Mouse (Mus musculus) liver, embryonic 15.5 days (tissue): Measurements from ENCODE around the gene Ap1s3. TPM values are rescaled to one million over a fixed set of nuclear protein-coding genes. Genes with fewer than 3 reads are reported as not detected.

Experiments used
- ATAC-seq: fragments of 200-750 bp; cut with Nextera tagmentation; 2 replicates; pipeline ENCODE4 v1.8.0; 2017; ENCODE audit warnings: moderate number of reproducible peaks, mild to moderate bottlenecking, moderate library complexity; ENCODE audit not compliant: insufficient read depth
- H3K27ac ChIP-seq: fragments of 300-500 bp; sonication (generic); replicated peaks from 2 replicates; pipeline ENCODE4 v1.5.1; 2015; ENCODE audit warnings: mild to moderate bottlenecking, inconsistent platforms
- H3K27me3 ChIP-seq: fragments of 300-500 bp; sonication (generic); 2 replicates; pipeline ENCODE4 v1.6.1; 2015; ENCODE audit warnings: mild to moderate bottlenecking, inconsistent platforms
- H3K36me3 ChIP-seq: fragments of 300-500 bp; sonication (generic); replicated peaks from 2 replicates; pipeline ENCODE4 v1.6.1; 2015; ENCODE audit warnings: moderate library complexity, mild to moderate bottlenecking, inconsistent platforms
- H3K4me1 ChIP-seq: fragments of 300-500 bp; sonication (generic); replicated peaks from 2 replicates; pipeline ENCODE4 v1.6.1; 2015; ENCODE audit warnings: inconsistent platforms
- H3K4me2 ChIP-seq: fragments of 300-500 bp; sonication (generic); 2 replicates; pipeline ENCODE4 v1.6.1; 2015; ENCODE audit warnings: moderate library complexity, mild to moderate bottlenecking, inconsistent platforms
- H3K4me3 ChIP-seq: fragments of 300-500 bp; sonication (generic); replicated peaks from 2 replicates; pipeline ENCODE4 v1.5.1; 2015; ENCODE audit warnings: mild to moderate bottlenecking, inconsistent platforms
- H3K9ac ChIP-seq: fragments of 300-500 bp; sonication (generic); 2 replicates; pipeline ENCODE4 v1.6.1; 2015; ENCODE audit warnings: moderate library complexity, mild to moderate bottlenecking, inconsistent platforms
- H3K9me3 ChIP-seq: fragments of 300-500 bp; sonication (generic); replicated peaks from 2 replicates; pipeline ENCODE4 v1.6.1; 2016; ENCODE audit warnings: inconsistent platforms
- WGBS: fragments of 180-500 bp; shearing (Covaris S2); methylation state at CpG from one replicate; pipeline ENCODE4 v1.1.7; 2015; ENCODE audit warnings: mixed read lengths; ENCODE audit not compliant: insufficient replicate concordance; 5-methylcytosine and 5-hydroxymethylcytosine counted together
- polyA plus RNA-seq: library from polyadenylated mRNA; unstranded; fragments of >200 nt; fragmentation: Nextera tagmentation; extraction: Ambion mirVana; gene quantifications from 2 replicates; pipeline ENCODE4 v1.2.1, GENCODE M21; 2015

The Ap1s3 gene
- polyA plus RNA-seq, 1 experiment from 2014 or later, result 0.24 TPM

- Histone ChIP-seq H3K4me1 (no peaks in the 10 kb centered on the region; the same call in 1 of the 2 replicates), H3K4me3 (no peak overlapping the region), H3K9ac (no peak overlapping the region), H3K27me3 (no peaks in the 10 kb centered on the region), H3K36me3 (no peaks in the 10 kb centered on the region), H3K9me3 (no peaks in the 10 kb centered on the region), H3K4me2 (no peak overlapping the region), H3K27ac (no peak overlapping the region)
- ATAC-seq, result no peak
- WGBS, result 71% methylated on average over 4 of the region's 4 CpGs
Measured at GRCm38 (mm10) chr1:79664911-79665310, 6.9 kb downstream of the Ap1s3 start.

GRCm38 (mm10) chr1:79659598-79659997 lies 12.2 kb downstream of the Ap1s3 start:
- Histone ChIP-seq H3K4me2 (no peak overlapping the region), H3K27me3 (no peaks in the 10 kb centered on the region), H3K4me1 (no peaks in the 10 kb centered on the region), H3K4me3 (no peak overlapping the region), H3K36me3 (no peaks in the 10 kb centered on the region), H3K27ac (no peak overlapping the region), H3K9me3 (no peaks in the 10 kb centered on the region), H3K9ac (no peak overlapping the region)
- 68% methylated on average over 7 of the region's 7 CpGs for WGBS
- ATAC-seq, result no peak

- H3K27me3 ChIP-seq, result no peaks in the 10 kb centered on the region
- no peaks in the 10 kb centered on the region for H3K36me3 ChIP-seq
- H3K9me3 ChIP-seq, result no peaks in the 10 kb centered on the region
- 41% methylated on average over 1 of the region's 1 CpGs for WGBS
- H3K27ac ChIP-seq, result no peak overlapping the region
- H3K4me3 ChIP-seq, result no peak overlapping the region
- H3K4me1 ChIP-seq, result no peaks in the 10 kb centered on the region
- ATAC-seq, result no peak
- no peak overlapping the region for H3K4me2 ChIP-seq
- H3K9ac ChIP-seq, result no peak overlapping the region
Measured at GRCm38 (mm10) chr1:79657411-79657810, 14.4 kb downstream of the Ap1s3 start.

DNA sequence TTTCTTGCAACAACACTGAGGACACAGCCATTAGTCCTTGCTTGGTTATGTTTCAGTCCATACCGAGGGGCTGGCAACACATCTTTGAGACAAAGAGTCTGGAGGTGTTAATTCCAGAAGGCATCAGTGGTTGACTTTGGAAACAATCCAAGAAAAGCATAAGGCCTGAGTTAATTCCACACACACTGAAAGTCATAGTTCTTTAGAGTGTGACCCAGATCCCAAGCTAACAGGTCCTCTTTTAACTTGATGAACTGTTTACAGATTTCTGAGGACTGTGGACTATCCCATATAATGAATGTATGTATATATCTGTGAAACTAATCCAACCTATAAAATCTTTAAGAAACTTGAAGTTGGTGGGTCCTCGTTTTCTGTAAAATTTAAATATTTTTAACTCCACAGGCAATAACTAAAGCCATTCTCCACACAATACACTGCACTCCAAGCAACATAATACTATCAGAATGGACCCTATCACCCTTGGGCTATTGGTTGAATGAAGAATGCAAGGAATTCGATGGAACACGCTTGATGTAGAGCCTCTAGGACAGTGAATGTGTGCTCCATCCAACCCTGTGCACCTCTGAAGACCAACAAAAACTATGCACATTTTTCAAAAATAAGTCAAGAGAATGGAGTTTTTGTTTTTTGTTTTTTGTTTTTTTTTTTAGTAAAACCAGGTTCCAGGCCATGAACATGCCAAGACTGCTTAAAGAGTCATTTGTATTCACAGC lies 15.8 kb downstream of the Ap1s3 start:
- no peak overlapping the region for H3K27ac ChIP-seq

DNA sequence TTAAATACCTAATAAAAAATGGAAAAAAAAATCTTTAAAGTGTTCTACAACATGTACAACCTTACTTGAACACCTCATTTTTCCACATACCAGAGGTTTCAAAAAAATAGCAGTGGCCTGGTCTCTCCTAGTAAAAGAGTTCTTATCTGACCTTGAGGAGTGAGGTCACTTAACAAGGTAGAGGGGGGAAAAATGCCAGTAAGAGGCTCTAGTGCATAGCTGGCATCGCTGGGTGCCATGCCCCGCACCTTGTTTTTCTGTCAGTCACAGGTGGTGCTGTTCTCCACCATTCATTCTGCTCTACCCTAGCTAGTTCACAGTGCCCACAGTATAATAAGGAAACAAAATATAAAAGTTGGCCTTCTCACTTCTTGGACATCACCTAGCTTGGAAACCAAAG lies 16.8 kb downstream of the Ap1s3 start:
- WGBS, result 90% methylated on average over 2 of the region's 2 CpGs
- Histone ChIP-seq H3K4me3 (no peak overlapping the region), H3K36me3 (no peaks in the 10 kb centered on the region), H3K27me3 (no peaks in the 10 kb centered on the region), H3K4me2 (no peak overlapping the region), H3K9me3 (no peaks in the 10 kb centered on the region), H3K9ac (no peak overlapping the region), H3K27ac (no peak overlapping the region), H3K4me1 (no peaks in the 10 kb centered on the region)
- no peak for ATAC-seq

More for the DNA sequence above, 15.8 kb downstream of the Ap1s3 start:
- no peaks in the 10 kb centered on the region for H3K36me3 ChIP-seq
- 56% methylated on average over 4 of the region's 4 CpGs for WGBS
- H3K27me3 ChIP-seq, result no peaks in the 10 kb centered on the region
- no peak for ATAC-seq
- no peaks in the 10 kb centered on the region for H3K9me3 ChIP-seq
- no peak overlapping the region for H3K9ac ChIP-seq
- H3K4me1 ChIP-seq, result no peaks in the 10 kb centered on the region
- no peak overlapping the region for H3K4me2 ChIP-seq
- no peak overlapping the region for H3K4me3 ChIP-seq

DNA sequence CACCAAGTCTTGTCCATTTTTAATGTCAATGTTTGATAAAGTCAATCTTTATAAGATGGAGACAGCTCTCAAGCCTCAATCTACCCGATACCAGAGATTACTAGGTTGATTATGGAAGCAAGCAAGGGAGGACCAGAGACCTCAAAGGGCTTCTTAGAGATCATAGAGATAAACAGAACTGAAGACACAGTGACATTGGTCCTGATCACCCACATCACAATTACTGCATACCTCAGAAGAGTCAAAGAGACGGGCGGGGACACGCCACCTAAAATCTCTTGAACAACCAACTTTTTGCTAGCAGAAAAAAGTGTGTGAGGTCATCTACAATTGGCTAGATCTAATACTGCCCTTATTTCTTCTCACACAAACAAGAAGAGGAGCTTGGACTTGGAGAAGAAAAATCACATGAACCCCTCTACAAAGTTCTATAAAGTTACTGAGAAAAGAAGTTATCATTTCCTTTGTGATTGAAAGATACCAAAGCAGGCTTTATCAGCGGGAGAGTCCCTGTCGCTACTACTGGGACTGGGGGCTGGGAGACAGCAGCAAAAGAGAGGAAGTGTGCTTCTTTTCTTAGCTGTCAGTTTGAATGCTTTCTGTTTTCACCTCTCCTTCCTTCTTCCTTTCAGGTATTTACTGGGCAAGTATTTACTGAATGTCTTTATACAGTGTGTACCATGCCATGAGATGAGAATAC lies 28.2 kb downstream of the Ap1s3 start:
- no peak for ATAC-seq
- Histone ChIP-seq H3K4me3 (no peak overlapping the region), H3K27me3 (no peaks in the 10 kb centered on the region), H3K27ac (no peak overlapping the region), H3K4me2 (no peak overlapping the region), H3K9me3 (no peaks in the 10 kb centered on the region), H3K4me1 (no peaks in the 10 kb centered on the region), H3K9ac (no peak overlapping the region), H3K36me3 (no peaks in the 10 kb centered on the region)
- 42% methylated on average over 6 of the region's 6 CpGs for WGBS

- no peak overlapping the region for H3K4me2 ChIP-seq
- ATAC-seq, result no peak
- WGBS, result 75% methylated on average over 3 of the region's 3 CpGs
Measured at GRCm38 (mm10) chr1:79642680-79643079, 29.1 kb downstream of the Ap1s3 start.

GRCm38 (mm10) chr1:79641355-79641754 lies 30.4 kb downstream of the Ap1s3 start:
- H3K9ac ChIP-seq, result no peak overlapping the region
- H3K4me2 ChIP-seq, result no peak overlapping the region
- 25% methylated on average over 6 of the region's 6 CpGs for WGBS
- no peaks in the 10 kb centered on the region for H3K9me3 ChIP-seq
- H3K27me3 ChIP-seq, result no peaks in the 10 kb centered on the region
- no peak overlapping the region for H3K4me3 ChIP-seq
- H3K4me1 ChIP-seq, result no peaks in the 10 kb centered on the region
- no peak overlapping the region for H3K27ac ChIP-seq
- no peaks in the 10 kb centered on the region for H3K36me3 ChIP-seq
- ATAC-seq, result peak; percentile 67

More at GRCm38 (mm10) chr1:79642680-79643079, 29.1 kb downstream of the Ap1s3 start:
- H3K27ac ChIP-seq, result no peak overlapping the region
- H3K36me3 ChIP-seq, result no peaks in the 10 kb centered on the region
- H3K27me3 ChIP-seq, result no peaks in the 10 kb centered on the region
- H3K9me3 ChIP-seq, result no peaks in the 10 kb centered on the region
- H3K9ac ChIP-seq, result no peak overlapping the region
- H3K4me1 ChIP-seq, result no peaks in the 10 kb centered on the region
- H3K4me3 ChIP-seq, result no peak overlapping the region

DNA sequence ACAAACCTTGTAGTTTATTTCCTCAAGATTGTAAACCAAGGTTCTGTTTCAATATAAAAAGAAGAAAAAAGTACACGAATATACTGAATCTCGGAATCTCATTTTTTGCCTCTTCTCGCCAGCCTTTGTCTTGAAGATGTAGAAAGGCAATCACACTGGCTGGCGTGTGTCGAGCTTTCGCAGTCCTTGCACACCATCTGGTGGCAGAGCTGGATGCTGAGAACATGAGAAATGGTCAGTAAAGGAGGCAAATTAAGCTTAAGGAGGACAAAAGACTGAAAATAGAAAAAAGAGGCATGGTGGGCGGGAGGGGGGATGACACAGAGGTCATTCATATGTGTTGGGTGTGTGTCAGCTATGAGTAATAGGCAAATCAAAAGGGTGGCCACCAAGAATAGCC lies 31.6 kb downstream of the Ap1s3 start:
- H3K4me2 ChIP-seq, result no peak overlapping the region
- no peak overlapping the region for H3K9ac ChIP-seq
- H3K36me3 ChIP-seq, result no peaks in the 10 kb centered on the region
- no peak overlapping the region for H3K27ac ChIP-seq
- H3K27me3 ChIP-seq, result no peaks in the 10 kb centered on the region
- H3K4me3 ChIP-seq, result no peak overlapping the region
- 70% methylated on average over 7 of the region's 7 CpGs for WGBS
- no peaks in the 10 kb centered on the region for H3K4me1 ChIP-seq
- ATAC-seq, result no peak
- H3K9me3 ChIP-seq, result no peaks in the 10 kb centered on the region

GRCm38 (mm10) chr1:79639683-79640082 lies 32.1 kb downstream of the Ap1s3 start:
- no peak overlapping the region for H3K9ac ChIP-seq
- no peak overlapping the region for H3K27ac ChIP-seq
- 66% methylated on average over 5 of the region's 5 CpGs for WGBS
- H3K36me3 ChIP-seq, result no peaks in the 10 kb centered on the region
- no peak for ATAC-seq
- no peak overlapping the region for H3K4me3 ChIP-seq
- H3K4me1 ChIP-seq, result no peaks in the 10 kb centered on the region
- H3K27me3 ChIP-seq, result no peaks in the 10 kb centered on the region
- no peaks in the 10 kb centered on the region for H3K9me3 ChIP-seq
- no peak overlapping the region for H3K4me2 ChIP-seq

DNA sequence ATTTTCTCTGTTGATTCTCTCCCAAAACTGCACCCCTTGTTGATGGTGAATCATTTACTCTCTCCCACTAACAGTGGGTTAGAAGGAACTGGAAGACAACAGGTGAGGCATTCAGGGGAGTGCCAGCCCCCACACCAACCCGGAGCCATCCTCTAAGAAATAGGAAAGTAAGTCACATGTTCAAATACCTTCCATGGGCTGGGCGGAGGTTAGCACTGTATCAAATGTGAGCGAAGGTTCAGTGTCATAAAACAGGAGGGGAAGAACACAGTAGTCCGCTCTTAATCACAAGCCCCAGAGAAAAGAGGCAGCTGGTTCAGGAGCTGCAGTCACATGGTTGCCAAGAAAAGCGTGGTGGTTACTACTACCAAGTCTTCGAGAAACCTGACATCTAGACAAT lies 32.7 kb downstream of the Ap1s3 start:
- Histone ChIP-seq H3K27ac (no peak overlapping the region), H3K9me3 (no peaks in the 10 kb centered on the region), H3K36me3 (no peaks in the 10 kb centered on the region), H3K4me3 (no peak overlapping the region), H3K4me1 (no peaks in the 10 kb centered on the region), H3K27me3 (no peaks in the 10 kb centered on the region), H3K4me2 (no peak overlapping the region), H3K9ac (no peak overlapping the region)
- ATAC-seq, result no peak
- 75% methylated on average over 6 of the region's 6 CpGs for WGBS
